Mouse (Mus musculus) embryonic facial prominence, embryonic 11.5 days (tissue): ENCODE results near the gene Sem1. TPM values are rescaled to one million over a fixed set of nuclear protein-coding genes. Genes with fewer than 3 reads are reported as not detected.
A peak's percentile ranks its signal among the peaks of the same experiment; 100 is the strongest.

Source experiments
- ATAC-seq: fragments of 200-750 bp; cut with Nextera tagmentation; replicated peaks from 2 replicates; pipeline ENCODE4 v1.8.0; 2017; ENCODE audit warnings: low read depth; ENCODE audit not compliant: insufficient number of reproducible peaks, low FRiP score, low TSS enrichment
- DNase-seq: peaks from one replicate; pipeline ENCODE4 v3.0.0-alpha.2; 2015; ENCODE audit warnings: low spot score
- H3K27ac ChIP-seq: fragments of 300-500 bp; sonication (generic); replicated peaks from 2 replicates; pipeline ENCODE4 v1.5.1; 2014; ENCODE audit warnings: mild to moderate bottlenecking, low read depth, low read length, control low read depth
- H3K27me3 ChIP-seq: fragments of 300-500 bp; sonication (generic); 2 replicates; pipeline ENCODE4 v1.6.1; 2014; ENCODE audit warnings: mild to moderate bottlenecking, low read length, moderate library complexity, mixed read lengths; ENCODE audit not compliant: control insufficient read depth, insufficient read depth
- H3K36me3 ChIP-seq: fragments of 300-500 bp; sonication (generic); replicated peaks from 2 replicates; pipeline ENCODE4 v1.6.1; 2014; ENCODE audit warnings: low read depth, mild to moderate bottlenecking, low read length, moderate library complexity, mixed read lengths; ENCODE audit not compliant: control insufficient read depth, insufficient read depth
- H3K4me1 ChIP-seq: fragments of 300-500 bp; sonication (generic); 2 replicates; pipeline ENCODE4 v1.6.1; 2014; ENCODE audit warnings: low read length, mixed read lengths; ENCODE audit not compliant: control insufficient read depth, insufficient read depth
- H3K4me2 ChIP-seq: fragments of 300-500 bp; sonication (generic); 2 replicates; pipeline ENCODE4 v1.6.1; 2014; ENCODE audit warnings: low read depth, mild to moderate bottlenecking, control low read depth, low read length, moderate library complexity
- H3K4me3 ChIP-seq: fragments of 300-500 bp; sonication (generic); 2 replicates; pipeline ENCODE4 v1.5.1; 2014; ENCODE audit warnings: low read depth, low read length, control low read depth
- H3K9ac ChIP-seq: fragments of 300-500 bp; sonication (generic); replicated peaks from 2 replicates; pipeline ENCODE4 v1.6.1; 2014; ENCODE audit warnings: mild to moderate bottlenecking, control low read depth, low read length
- H3K9me3 ChIP-seq: fragments of 300-500 bp; sonication (generic); replicated peaks from 2 replicates; pipeline ENCODE4 v1.6.1; 2016; ENCODE audit warnings: mild to moderate bottlenecking, low read length, inconsistent platforms, mixed read lengths; ENCODE audit not compliant: control insufficient read depth
- WGBS: fragments of 180-500 bp; shearing (Covaris S2); extraction: QIAGEN DNeasy Blood & Tissue Kit; methylation state at CpG from one replicate; pipeline ENCODE4 v1.1.7; 2014; 5-methylcytosine and 5-hydroxymethylcytosine counted together
- polyA plus RNA-seq: library from polyadenylated mRNA; unstranded; fragments of >200 nt; fragmentation: Nextera tagmentation; extraction: Ambion mirVana; gene quantifications from 2 replicates; pipeline ENCODE4 v1.2.1, GENCODE M21; 2014

Sem1 gene
- 286 and 289 TPM in 2 replicates for polyA plus RNA-seq

GRCm38 (mm10) chr6:6578304-6579149, at the start of gene Sem1:
Gene Sem1, minus strand, starts transcription at chr6:6578663.
- peak within 1 kb of the TSS; percentile 46 for H3K4me2 ChIP-seq
- H3K27ac ChIP-seq = peak within 1 kb of the TSS; percentile 84
- peak within 1 kb of the TSS; percentile 96 for H3K9ac ChIP-seq
- no peaks in the 10 kb centered on the region for H3K9me3 ChIP-seq
- ATAC-seq (peak; percentile 96), DNase-seq (peak; percentile 94)
- H3K4me3 ChIP-seq = peak within 1 kb of the TSS; percentile 72
- 2% methylated on average over 54 of the region's 59 CpGs for WGBS
- peaks cover 3% of the 10 kb centered on the region; the same call in 1 of the 2 replicates for H3K36me3 ChIP-seq
- no peaks in the 10 kb centered on the region for H3K27me3 ChIP-seq
- H3K4me1 ChIP-seq = no peaks in the 10 kb centered on the region

GRCm38 (mm10) chr6:6622846-6623749, 44.6 kb upstream of the Sem1 start:
- H3K27ac ChIP-seq = no peak overlapping the region
- DNase-seq (no peak), ATAC-seq (no peak)
- H3K27me3 ChIP-seq = no peaks in the 10 kb centered on the region
- no peak overlapping the region for H3K4me3 ChIP-seq
- H3K4me2 ChIP-seq = no peak overlapping the region
- H3K36me3 ChIP-seq = no peaks in the 10 kb centered on the region
- no peaks in the 10 kb centered on the region for H3K4me1 ChIP-seq
- no peak overlapping the region for H3K9ac ChIP-seq
- 63% methylated on average over 16 of the region's 16 CpGs for WGBS
- no peaks in the 10 kb centered on the region for H3K9me3 ChIP-seq

GRCm38 (mm10) chr6:6603561-6604544, 25.4 kb upstream of the Sem1 start:
- Histone ChIP-seq H3K36me3 (no peaks in the 10 kb centered on the region), H3K27ac (no peak overlapping the region), H3K9ac (no peak overlapping the region), H3K4me2 (no peak overlapping the region), H3K4me1 (no peaks in the 10 kb centered on the region), H3K27me3 (no peaks in the 10 kb centered on the region), H3K4me3 (no peak overlapping the region), H3K9me3 (no peaks in the 10 kb centered on the region)
- DNase-seq (no peak), ATAC-seq (no peak)
- 62% methylated on average over 8 of the region's 8 CpGs for WGBS

- Histone ChIP-seq H3K9ac (no peak overlapping the region), H3K27me3 (no peaks in the 10 kb centered on the region), H3K36me3 (no peaks in the 10 kb centered on the region), H3K27ac (no peak overlapping the region), H3K4me2 (no peak overlapping the region), H3K9me3 (no peaks in the 10 kb centered on the region), H3K4me3 (no peak overlapping the region), H3K4me1 (no peaks in the 10 kb centered on the region)
- WGBS = 89% methylated on average over 2 of the region's 2 CpGs
- no peak for ATAC-seq
- no peak for DNase-seq
Observed at GRCm38 (mm10) chr6:6586313-6586712, 7.8 kb upstream of the Sem1 start.

- no peak overlapping the region for H3K4me2 ChIP-seq
- no peak overlapping the region for H3K9ac ChIP-seq
- WGBS = 85% methylated on average over 2 of the region's 2 CpGs
- DNase-seq (no peak), ATAC-seq (no peak)
- no peak overlapping the region for H3K27ac ChIP-seq
- H3K4me3 ChIP-seq = no peak overlapping the region
- no peaks in the 10 kb centered on the region for H3K4me1 ChIP-seq
- no peaks in the 10 kb centered on the region for H3K9me3 ChIP-seq
- H3K36me3 ChIP-seq = no peaks in the 10 kb centered on the region
- H3K27me3 ChIP-seq = no peaks in the 10 kb centered on the region
Observed at GRCm38 (mm10) chr6:6581849-6582248, 3.4 kb upstream of the Sem1 start.

GRCm38 (mm10) chr6:6577741-6578284, 650 bp downstream of the Sem1 start:
- WGBS = 5% methylated on average over 17 of the region's 17 CpGs
- Histone ChIP-seq H3K27me3 (no peaks in the 10 kb centered on the region), H3K9ac (peak overlapping the region; percentile 96), H3K36me3 (peaks cover 3% of the 10 kb centered on the region; the same call in 1 of the 2 replicates), H3K4me3 (peak overlapping the region; percentile 72), H3K4me2 (peak overlapping the region; percentile 46), H3K27ac (peak overlapping the region; percentile 84), H3K4me1 (no peaks in the 10 kb centered on the region), H3K9me3 (no peaks in the 10 kb centered on the region)
- peak; percentile 36 for DNase-seq
- peak; percentile 79 for ATAC-seq

GRCm38 (mm10) chr6:6577291-6577690, 1.2 kb downstream of the Sem1 start:
- DNase-seq (no peak), ATAC-seq (no peak)
- Histone ChIP-seq H3K4me2 (peak overlapping the region; percentile 46), H3K4me3 (peak overlapping the region; percentile 72), H3K4me1 (no peaks in the 10 kb centered on the region), H3K36me3 (peaks cover 3% of the 10 kb centered on the region; the same call in 1 of the 2 replicates), H3K27me3 (no peaks in the 10 kb centered on the region), H3K27ac (no peak overlapping the region), H3K9me3 (no peaks in the 10 kb centered on the region), H3K9ac (peak overlapping the region; percentile 96; the same call in 1 of the 2 replicates)
- 64% methylated on average over 3 of the region's 3 CpGs for WGBS
